Mouse (Mus musculus): ENCODE data around the gene Ap1ar.

GRCm38 (mm10) chr3:127836798-127837153 lies 547 bp downstream of the Ap1ar start:
- TF ChIP-seq CTCF (IDR thresholded peaks at IDR 0.05; ENCODE audit: extremely low read depth, insufficient read depth, low read length) (no peak), POLR2A (IDR thresholded peaks at IDR 0.05; ENCODE audit: extremely low read depth, insufficient read depth, low read length) (no peak)

Data from cortical plate, adult 2 months (tissue).